Mouse (Mus musculus): ENCODE results near the gene Rps28. TPM values are rescaled to one million over a fixed set of nuclear protein-coding genes. Genes with fewer than 3 reads are reported as not detected.

The Rps28 gene
- polyA plus RNA-seq, 1 experiment from 2014 or later: 813 TPM

GRCm38 (mm10) chr17:33783408-33783807 is 41.0 kb downstream of the Rps28 start:
- no peaks in the 10 kb centered on the region for H3K27me3 ChIP-seq (ENCODE audit: control insufficient read depth, insufficient read depth, low read length)
- H3K4me3 ChIP-seq (ENCODE audit: low read depth, low read length): no peak overlapping the region
- no peak overlapping the region for H3K9ac ChIP-seq (ENCODE audit: low read length)
- peaks cover 7% of the 10 kb centered on the region; the same call in 1 of the 2 replicates for H3K4me1 ChIP-seq (ENCODE audit: control insufficient read depth, insufficient read depth, low read length)
- no peaks in the 10 kb centered on the region for H3K9me3 ChIP-seq (ENCODE audit: control insufficient read depth, low read length)
- H3K27ac ChIP-seq (ENCODE audit: low read depth, low read length): no peak overlapping the region
- ATAC-seq (ENCODE audit: insufficient read depth, low FRiP score, low TSS enrichment) (no peak), DNase-seq (ENCODE audit: low spot score) (no peak)
- no peaks in the 10 kb centered on the region for H3K36me3 ChIP-seq (ENCODE audit: control insufficient read depth, insufficient read depth, low read length)
- H3K4me2 ChIP-seq (ENCODE audit: low read depth): no peak overlapping the region

DNA sequence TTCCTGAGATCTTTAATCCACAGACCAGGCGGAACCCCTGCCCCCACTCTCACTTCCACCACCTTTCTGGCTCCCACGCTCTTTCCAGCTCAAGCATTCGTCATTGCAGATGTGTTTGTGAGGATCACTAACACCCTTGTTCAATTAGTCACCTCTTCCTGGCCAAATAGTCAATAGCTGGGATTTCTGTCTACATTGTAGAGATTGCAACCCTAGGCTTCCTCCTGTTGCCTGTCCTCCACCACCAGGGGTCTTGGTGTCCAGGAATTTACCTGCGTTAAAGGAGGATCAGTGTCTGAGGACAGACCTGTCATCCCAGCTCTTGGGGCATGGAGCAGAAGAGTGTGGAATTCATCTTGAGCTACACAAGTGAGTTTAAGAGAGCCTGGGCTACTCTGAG is 42.3 kb downstream of the Rps28 start:
- no peak overlapping the region for H3K27ac ChIP-seq (ENCODE audit: low read depth, low read length)
- ATAC-seq (ENCODE audit: insufficient read depth, low FRiP score, low TSS enrichment): no peak
- peak overlapping the region; percentile 59; the same call in 1 of the 2 replicates for H3K9ac ChIP-seq (ENCODE audit: low read length)
- no peaks in the 10 kb centered on the region for H3K27me3 ChIP-seq (ENCODE audit: control insufficient read depth, insufficient read depth, low read length)
- H3K36me3 ChIP-seq (ENCODE audit: control insufficient read depth, insufficient read depth, low read length): no peaks in the 10 kb centered on the region; the same call in 1 of the 2 replicates
- H3K9me3 ChIP-seq (ENCODE audit: control insufficient read depth, low read length): no peaks in the 10 kb centered on the region
- peak overlapping the region; percentile 46 for H3K4me3 ChIP-seq (ENCODE audit: low read depth, low read length)
- WGBS: 45% methylated on average over 4 of the region's 4 CpGs
- H3K4me1 ChIP-seq (ENCODE audit: control insufficient read depth, insufficient read depth, low read length): peaks cover 7% of the 10 kb centered on the region; the same call in 1 of the 2 replicates
- DNase-seq (ENCODE audit: low spot score): no peak
- peak overlapping the region; percentile 85 for H3K4me2 ChIP-seq (ENCODE audit: low read depth)

GRCm38 (mm10) chr17:33781124-33781977 is 43.0 kb downstream of the Rps28 start, which contains the start of gene Angptl4:
Gene Angptl4 (minus strand): TSS chr17:33781830.
- H3K9me3 ChIP-seq (ENCODE audit: control insufficient read depth, low read length): no peaks in the 10 kb centered on the region
- peak within 1 kb of the TSS; percentile 60; the same call in 1 of the 2 replicates for H3K27ac ChIP-seq (ENCODE audit: low read depth, low read length)
- ATAC-seq (ENCODE audit: insufficient read depth, low FRiP score, low TSS enrichment) (peak; percentile 73; the same call in 1 of the 2 replicates), DNase-seq (ENCODE audit: low spot score) (peak; percentile 79)
- peak within 1 kb of the TSS; percentile 59 for H3K9ac ChIP-seq (ENCODE audit: low read length)
- 3% methylated on average over 50 of the region's 50 CpGs for WGBS
- H3K4me2 ChIP-seq (ENCODE audit: low read depth): peak within 1 kb of the TSS; percentile 85
- no peaks in the 10 kb centered on the region for H3K27me3 ChIP-seq (ENCODE audit: control insufficient read depth, insufficient read depth, low read length)
- peak within 1 kb of the TSS; percentile 46 for H3K4me3 ChIP-seq (ENCODE audit: low read depth, low read length)
- no peaks in the 10 kb centered on the region; the same call in 1 of the 2 replicates for H3K36me3 ChIP-seq (ENCODE audit: control insufficient read depth, insufficient read depth, low read length)
- H3K4me1 ChIP-seq (ENCODE audit: control insufficient read depth, insufficient read depth, low read length): peaks cover 7% of the 10 kb centered on the region; the same call in 1 of the 2 replicates

DNA sequence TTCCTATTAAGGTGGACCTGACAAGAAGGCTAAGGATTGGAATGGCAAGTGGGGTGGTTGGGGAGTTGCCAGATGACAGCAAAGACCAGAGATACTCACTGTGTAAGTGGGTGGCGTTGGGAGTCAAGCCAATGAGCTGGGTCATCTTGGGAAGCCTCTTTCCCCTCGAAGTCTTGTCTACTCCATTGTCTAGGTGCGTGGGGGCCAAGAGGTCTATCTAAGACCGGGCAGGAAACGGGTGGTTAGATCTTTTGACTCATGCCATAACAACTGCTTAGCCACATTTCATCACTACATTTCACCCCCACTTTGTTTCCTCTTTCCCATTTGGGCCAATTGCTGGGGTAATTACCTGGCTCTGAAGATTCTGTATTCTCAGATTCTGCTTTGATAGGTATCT is 43.9 kb downstream of the Rps28 start:
- H3K36me3 ChIP-seq (ENCODE audit: control insufficient read depth, insufficient read depth, low read length): no peaks in the 10 kb centered on the region; the same call in 1 of the 2 replicates
- no peaks in the 10 kb centered on the region for H3K9me3 ChIP-seq (ENCODE audit: control insufficient read depth, low read length)
- H3K4me3 ChIP-seq (ENCODE audit: low read depth, low read length): no peak overlapping the region
- H3K9ac ChIP-seq (ENCODE audit: low read length): no peak overlapping the region; the same call in 1 of the 2 replicates
- no peak overlapping the region for H3K27ac ChIP-seq (ENCODE audit: low read depth, low read length)
- ATAC-seq (ENCODE audit: insufficient read depth, low FRiP score, low TSS enrichment) (no peak), DNase-seq (ENCODE audit: low spot score) (no peak)
- 92% methylated on average over 5 of the region's 5 CpGs for WGBS
- no peaks in the 10 kb centered on the region for H3K27me3 ChIP-seq (ENCODE audit: control insufficient read depth, insufficient read depth, low read length)
- H3K4me1 ChIP-seq (ENCODE audit: control insufficient read depth, insufficient read depth, low read length): peaks cover 7% of the 10 kb centered on the region; the same call in 1 of the 2 replicates
- peak overlapping the region; percentile 85 for H3K4me2 ChIP-seq (ENCODE audit: low read depth)

GRCm38 (mm10) chr17:33779967-33780295 is 44.4 kb downstream of the Rps28 start:
- no peak for ATAC-seq (ENCODE audit: insufficient read depth, low FRiP score, low TSS enrichment)
- Histone ChIP-seq H3K27ac (ENCODE audit: low read depth, low read length) (0 out of 2 replicates have a peak overlapping the region, but pooled peaks have one; percentile 7), H3K9me3 (ENCODE audit: control insufficient read depth, low read length) (no peaks in the 10 kb centered on the region), H3K36me3 (ENCODE audit: control insufficient read depth, insufficient read depth, low read length) (peaks cover 1% of the 10 kb centered on the region; the same call in 1 of the 2 replicates), H3K27me3 (ENCODE audit: control insufficient read depth, insufficient read depth, low read length) (no peaks in the 10 kb centered on the region), H3K4me2 (ENCODE audit: low read depth) (no peak overlapping the region), H3K4me3 (ENCODE audit: low read depth, low read length) (no peak overlapping the region), H3K9ac (ENCODE audit: low read length) (no peak overlapping the region), H3K4me1 (ENCODE audit: control insufficient read depth, insufficient read depth, low read length) (peaks cover 7% of the 10 kb centered on the region; the same call in 1 of the 2 replicates)
- WGBS: 83% methylated on average over 5 of the region's 5 CpGs
- DNase-seq (ENCODE audit: low spot score): no peak

- peak overlapping the region; percentile 29; the same call in 1 of the 2 replicates for H3K4me2 ChIP-seq (ENCODE audit: low read depth)
- no peaks in the 10 kb centered on the region for H3K9me3 ChIP-seq (ENCODE audit: control insufficient read depth, low read length)
- no peak overlapping the region for H3K4me3 ChIP-seq (ENCODE audit: low read depth, low read length)
- peaks cover 3% of the 10 kb centered on the region; the same call in 1 of the 2 replicates for H3K36me3 ChIP-seq (ENCODE audit: control insufficient read depth, insufficient read depth, low read length)
- 50% methylated on average over 9 of the region's 9 CpGs for WGBS
- H3K4me1 ChIP-seq (ENCODE audit: control insufficient read depth, insufficient read depth, low read length): peaks cover 7% of the 10 kb centered on the region; the same call in 1 of the 2 replicates
- no peak overlapping the region for H3K9ac ChIP-seq (ENCODE audit: low read length)
- peak; percentile 71 for DNase-seq (ENCODE audit: low spot score)
- no peak for ATAC-seq (ENCODE audit: insufficient read depth, low FRiP score, low TSS enrichment)
- H3K27me3 ChIP-seq (ENCODE audit: control insufficient read depth, insufficient read depth, low read length): no peaks in the 10 kb centered on the region
- H3K27ac ChIP-seq (ENCODE audit: low read depth, low read length): peak overlapping the region; percentile 56; the same call in 1 of the 2 replicates
Observed at GRCm38 (mm10) chr17:33779271-33779966, 44.9 kb downstream of the Rps28 start.

GRCm38 (mm10) chr17:33775287-33775686 is 49.1 kb downstream of the Rps28 start:
- H3K4me1 ChIP-seq (ENCODE audit: control insufficient read depth, insufficient read depth, low read length): 0 out of 2 replicates have a peak, but pooled peaks cover 3% of the 10 kb centered on the region
- 92% methylated on average over 4 of the region's 4 CpGs for WGBS
- H3K36me3 ChIP-seq (ENCODE audit: control insufficient read depth, insufficient read depth, low read length): peaks cover 3% of the 10 kb centered on the region; the same call in 1 of the 2 replicates
- ATAC-seq (ENCODE audit: insufficient read depth, low FRiP score, low TSS enrichment): no peak
- no peak overlapping the region for H3K4me3 ChIP-seq (ENCODE audit: low read depth, low read length)
- no peak for DNase-seq (ENCODE audit: low spot score)
- no peaks in the 10 kb centered on the region for H3K9me3 ChIP-seq (ENCODE audit: control insufficient read depth, low read length)
- H3K4me2 ChIP-seq (ENCODE audit: low read depth): no peak overlapping the region
- no peak overlapping the region for H3K27ac ChIP-seq (ENCODE audit: low read depth, low read length)
- H3K27me3 ChIP-seq (ENCODE audit: control insufficient read depth, insufficient read depth, low read length): no peaks in the 10 kb centered on the region
- H3K9ac ChIP-seq (ENCODE audit: low read length): no peak overlapping the region

DNA sequence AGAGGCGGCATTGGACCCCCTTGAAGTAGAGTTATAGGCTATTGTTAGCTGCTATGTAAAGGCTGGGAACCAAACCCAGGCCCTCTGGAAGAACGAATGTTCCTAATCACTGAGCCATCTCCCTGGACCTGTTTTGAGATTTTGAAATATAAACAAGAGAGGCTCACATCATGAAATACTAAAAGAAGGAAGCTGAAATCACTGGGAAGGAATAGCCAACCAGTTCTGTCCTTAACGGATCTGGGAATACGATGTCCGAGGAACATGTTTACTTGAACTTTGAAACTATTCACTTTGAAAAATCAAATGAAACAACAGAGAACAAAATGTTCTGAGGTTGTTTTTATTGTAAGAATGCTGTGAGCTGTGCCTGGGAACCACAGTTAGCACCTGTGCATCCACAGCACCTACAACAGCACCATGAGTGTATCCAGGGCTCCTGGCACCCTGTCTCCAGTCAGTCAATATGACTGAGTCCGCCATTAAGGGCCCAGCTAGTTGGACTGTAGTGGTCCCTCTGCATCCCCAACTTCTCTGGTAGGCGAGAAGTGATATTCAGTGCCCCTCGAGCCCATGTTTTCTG is 49.7 kb downstream of the Rps28 start:
- Histone ChIP-seq H3K9me3 (ENCODE audit: control insufficient read depth, low read length) (no peaks in the 10 kb centered on the region), H3K36me3 (ENCODE audit: control insufficient read depth, insufficient read depth, low read length) (peaks cover 3% of the 10 kb centered on the region; the same call in 1 of the 2 replicates), H3K4me1 (ENCODE audit: control insufficient read depth, insufficient read depth, low read length) (0 out of 2 replicates have a peak, but pooled peaks cover 3% of the 10 kb centered on the region), H3K27me3 (ENCODE audit: control insufficient read depth, insufficient read depth, low read length) (no peaks in the 10 kb centered on the region), H3K4me3 (ENCODE audit: low read depth, low read length) (no peak overlapping the region), H3K4me2 (ENCODE audit: low read depth) (no peak overlapping the region), H3K27ac (ENCODE audit: low read depth, low read length) (no peak overlapping the region), H3K9ac (ENCODE audit: low read length) (no peak overlapping the region)
- WGBS: 93% methylated on average over 8 of the region's 8 CpGs
- ATAC-seq (ENCODE audit: insufficient read depth, low FRiP score, low TSS enrichment) (no peak), DNase-seq (ENCODE audit: low spot score) (no peak)
